Mouse (Mus musculus): ENCODE results near the gene Cyth1. TPM values are rescaled to one million over a fixed set of nuclear protein-coding genes. Genes with fewer than 3 reads are reported as not detected.

The Cyth1 gene
- polyA plus RNA-seq, 1 experiment from 2014 or later: 24.0 TPM

DNA sequence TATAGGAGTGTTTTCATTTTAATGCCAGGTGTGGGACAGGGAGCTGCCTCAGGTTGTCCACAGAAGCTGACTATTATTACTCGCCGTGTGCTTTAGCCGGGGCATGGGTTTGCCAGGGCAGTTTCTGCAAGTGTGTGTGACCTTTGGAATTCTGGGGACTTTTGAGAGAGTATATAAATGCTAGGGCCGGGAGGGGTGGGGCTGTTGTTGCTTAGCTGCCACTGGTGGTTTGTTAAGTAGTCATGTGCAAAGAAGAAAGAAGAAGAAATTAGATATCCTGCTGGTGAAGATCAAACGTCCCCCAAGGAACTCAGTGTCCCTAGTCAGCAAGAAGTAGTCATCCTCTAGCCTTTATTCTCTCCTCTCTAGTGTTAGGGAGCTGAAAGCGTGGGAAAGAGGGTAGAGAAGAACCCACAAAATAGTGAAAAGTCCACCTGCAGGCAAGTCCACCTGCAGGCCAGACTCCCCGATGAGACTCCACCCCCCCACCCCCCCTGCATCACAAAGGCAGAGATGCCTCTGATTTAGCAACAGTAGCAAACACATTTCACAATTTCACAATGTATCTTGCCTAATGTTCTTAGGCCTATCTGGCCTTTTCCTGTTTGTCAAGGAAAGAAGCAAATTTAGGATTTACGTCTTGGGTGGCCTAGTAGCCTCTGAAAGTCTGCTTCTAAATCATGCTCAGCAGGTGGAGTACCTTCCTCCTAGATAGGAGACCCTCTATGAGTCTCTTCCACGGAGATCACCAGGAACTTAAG lies 100.3 kb downstream of the Cyth1 start:
- no peaks in the 10 kb centered on the region for H3K9me3 ChIP-seq (replicated peaks; ENCODE audit: control insufficient read depth, low read length)
- 74% methylated on average over 9 of the region's 9 CpGs for WGBS
- H3K27me3 ChIP-seq (ENCODE audit: control insufficient read depth, insufficient read depth, low read length): no peaks in the 10 kb centered on the region
- no peak for ATAC-seq (replicated peaks; ENCODE audit: extremely low read depth, insufficient read depth, low FRiP score)
- no peak overlapping the region for H3K4me2 ChIP-seq (ENCODE audit: low read depth, low read length)
- H3K27ac ChIP-seq (ENCODE audit: low read length): peak overlapping the region; percentile 7; the same call in 1 of the 2 replicates
- H3K9ac ChIP-seq (ENCODE audit: low read length): no peak overlapping the region
- peaks cover 28% of the 10 kb centered on the region for H3K4me1 ChIP-seq (ENCODE audit: control insufficient read depth, insufficient read depth, low read length)
- H3K4me3 ChIP-seq (ENCODE audit: low read length): no peak overlapping the region
- H3K36me3 ChIP-seq (ENCODE audit: control insufficient read depth, insufficient read depth): no peaks in the 10 kb centered on the region

DNA sequence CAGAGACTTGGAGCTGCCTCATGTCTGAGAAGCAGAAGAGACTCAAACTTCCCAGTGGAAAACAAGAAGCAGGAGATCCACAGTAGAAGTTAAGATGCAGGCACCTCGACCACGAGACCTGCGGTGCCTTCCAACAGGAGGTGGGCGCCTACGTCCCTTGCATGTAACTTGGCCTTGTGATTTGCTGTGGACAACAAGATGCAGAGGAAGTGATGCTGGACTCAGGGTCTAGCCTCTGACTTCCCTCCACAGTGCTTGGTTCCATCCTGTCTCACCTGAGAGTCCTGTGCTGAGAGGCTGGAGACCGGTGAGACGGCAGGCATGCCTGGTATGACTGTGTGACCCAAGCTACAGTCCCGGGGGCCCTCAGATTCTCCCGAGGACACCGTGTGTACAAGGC lies 101.9 kb downstream of the Cyth1 start:
- peaks cover 29% of the 10 kb centered on the region for H3K4me1 ChIP-seq (ENCODE audit: control insufficient read depth, insufficient read depth, low read length)
- H3K9ac ChIP-seq (ENCODE audit: low read length): peak overlapping the region; percentile 39; the same call in 1 of the 2 replicates
- WGBS: 89% methylated on average over 10 of the region's 10 CpGs
- peak overlapping the region; percentile 41 for H3K4me2 ChIP-seq (ENCODE audit: low read depth, low read length)
- no peak overlapping the region for H3K4me3 ChIP-seq (ENCODE audit: low read length)
- H3K27ac ChIP-seq (ENCODE audit: low read length): peak overlapping the region; percentile 65
- H3K36me3 ChIP-seq (ENCODE audit: control insufficient read depth, insufficient read depth): no peaks in the 10 kb centered on the region
- no peaks in the 10 kb centered on the region for H3K9me3 ChIP-seq (replicated peaks; ENCODE audit: control insufficient read depth, low read length)
- no peaks in the 10 kb centered on the region for H3K27me3 ChIP-seq (ENCODE audit: control insufficient read depth, insufficient read depth, low read length)
- ATAC-seq (replicated peaks; ENCODE audit: extremely low read depth, insufficient read depth, low FRiP score): no peak

DNA sequence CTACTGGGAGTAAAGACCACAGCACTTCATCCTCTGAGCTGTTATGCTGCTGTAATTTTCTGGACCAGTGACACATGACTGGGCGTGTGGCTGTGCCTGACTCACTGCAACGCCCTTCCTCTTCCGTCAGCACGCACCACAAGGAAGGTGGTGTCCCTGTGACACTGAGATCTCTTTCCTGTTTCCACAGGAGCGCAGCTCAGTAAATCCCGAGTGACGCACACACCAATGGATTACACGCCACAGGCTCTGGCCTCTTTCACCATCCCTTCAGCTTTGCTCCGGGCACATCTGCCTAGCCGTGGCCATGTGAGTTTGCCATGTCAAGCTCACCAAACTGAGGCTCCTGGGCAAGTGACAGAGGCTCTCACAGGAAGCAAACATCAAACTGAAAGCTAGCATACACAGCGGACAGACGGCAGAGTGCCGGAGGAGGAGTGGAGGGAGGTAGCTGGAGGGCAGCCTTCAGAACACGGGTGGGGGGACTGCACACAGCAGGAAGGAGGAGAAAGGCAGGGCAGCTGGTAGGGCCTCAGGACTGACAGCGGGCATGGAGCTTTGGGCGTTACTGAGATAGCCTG lies 102.5 kb downstream of the Cyth1 start:
- peak overlapping the region; percentile 41 for H3K4me2 ChIP-seq (ENCODE audit: low read depth, low read length)
- H3K9ac ChIP-seq (ENCODE audit: low read length): peak overlapping the region; percentile 39

DNA sequence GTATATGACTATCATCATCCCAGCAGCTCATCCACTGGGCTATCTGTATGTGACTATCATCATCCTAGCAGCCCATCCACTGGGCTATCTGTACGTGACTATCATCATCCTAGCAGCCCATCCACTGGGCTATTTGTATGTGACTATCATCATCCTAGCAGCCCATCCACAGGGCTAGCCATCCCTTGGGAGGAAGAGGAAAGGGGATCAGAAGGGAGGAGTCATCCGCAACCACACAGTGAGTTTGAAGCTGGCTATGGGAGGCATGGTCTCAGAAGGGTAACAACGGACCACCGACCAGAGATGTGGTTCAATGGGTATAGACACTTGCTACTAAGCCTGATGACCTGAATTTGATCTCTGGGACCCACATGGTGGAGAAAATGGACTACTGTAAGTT lies 103.3 kb downstream of the Cyth1 start:
- ATAC-seq (replicated peaks; ENCODE audit: extremely low read depth, insufficient read depth, low FRiP score): no peak
- H3K9ac ChIP-seq (ENCODE audit: low read length): no peak overlapping the region
- WGBS: 92% methylated on average over 4 of the region's 4 CpGs
- H3K27ac ChIP-seq (ENCODE audit: low read length): no peak overlapping the region
- H3K9me3 ChIP-seq (replicated peaks; ENCODE audit: control insufficient read depth, low read length): no peaks in the 10 kb centered on the region
- H3K36me3 ChIP-seq (ENCODE audit: control insufficient read depth, insufficient read depth): no peaks in the 10 kb centered on the region
- peaks cover 16% of the 10 kb centered on the region for H3K4me1 ChIP-seq (ENCODE audit: control insufficient read depth, insufficient read depth, low read length)
- no peaks in the 10 kb centered on the region for H3K27me3 ChIP-seq (ENCODE audit: control insufficient read depth, insufficient read depth, low read length)
- no peak overlapping the region for H3K4me2 ChIP-seq (ENCODE audit: low read depth, low read length)
- no peak overlapping the region for H3K4me3 ChIP-seq (ENCODE audit: low read length)

More for the DNA sequence above, 102.5 kb downstream of the Cyth1 start:
- WGBS: 64% methylated on average over 16 of the region's 16 CpGs
- Histone ChIP-seq H3K4me1 (ENCODE audit: control insufficient read depth, insufficient read depth, low read length) (peaks cover 24% of the 10 kb centered on the region), H3K9me3 (replicated peaks; ENCODE audit: control insufficient read depth, low read length) (no peaks in the 10 kb centered on the region), H3K4me3 (ENCODE audit: low read length) (peak overlapping the region; percentile 11; the same call in 1 of the 2 replicates), H3K27ac (ENCODE audit: low read length) (peak overlapping the region; percentile 65), H3K36me3 (ENCODE audit: control insufficient read depth, insufficient read depth) (no peaks in the 10 kb centered on the region), H3K27me3 (ENCODE audit: control insufficient read depth, insufficient read depth, low read length) (no peaks in the 10 kb centered on the region)
- peak; percentile 37; the same call in 1 of the 2 replicates for ATAC-seq (replicated peaks; ENCODE audit: extremely low read depth, insufficient read depth, low FRiP score)

DNA sequence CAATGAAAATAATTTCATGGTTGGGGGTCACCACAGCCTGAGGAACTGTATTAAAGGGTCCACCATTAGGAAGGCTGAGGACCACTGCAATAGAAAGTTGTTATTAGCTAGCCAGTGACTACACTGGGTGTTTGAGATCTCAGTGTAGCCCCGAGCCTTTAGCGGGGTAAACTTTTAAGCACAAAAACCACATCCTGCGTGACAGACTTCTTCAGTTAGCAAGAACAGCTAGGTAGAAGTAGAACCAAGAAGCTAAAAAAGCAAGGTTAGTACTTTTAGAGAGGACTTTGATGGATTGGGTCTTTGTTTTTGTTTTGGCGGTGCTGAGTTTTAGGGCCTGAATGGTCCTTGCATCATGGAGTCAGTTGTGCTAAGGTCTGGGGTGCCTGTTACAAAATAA lies 104.7 kb downstream of the Cyth1 start:
- H3K9ac ChIP-seq (ENCODE audit: low read length): no peak overlapping the region
- ATAC-seq (replicated peaks; ENCODE audit: extremely low read depth, insufficient read depth, low FRiP score): no peak
- 96% methylated on average over 4 of the region's 4 CpGs for WGBS
- no peak overlapping the region for H3K27ac ChIP-seq (ENCODE audit: low read length)
- no peaks in the 10 kb centered on the region for H3K36me3 ChIP-seq (ENCODE audit: control insufficient read depth, insufficient read depth)
- H3K27me3 ChIP-seq (ENCODE audit: control insufficient read depth, insufficient read depth, low read length): no peaks in the 10 kb centered on the region
- H3K4me2 ChIP-seq (ENCODE audit: low read depth, low read length): no peak overlapping the region
- peaks cover 7% of the 10 kb centered on the region; the same call in 1 of the 2 replicates for H3K4me1 ChIP-seq (ENCODE audit: control insufficient read depth, insufficient read depth, low read length)
- peaks cover 3% of the 10 kb centered on the region; the same call in 1 of the 2 replicates for H3K9me3 ChIP-seq (replicated peaks; ENCODE audit: control insufficient read depth, low read length)
- no peak overlapping the region for H3K4me3 ChIP-seq (ENCODE audit: low read length)

DNA sequence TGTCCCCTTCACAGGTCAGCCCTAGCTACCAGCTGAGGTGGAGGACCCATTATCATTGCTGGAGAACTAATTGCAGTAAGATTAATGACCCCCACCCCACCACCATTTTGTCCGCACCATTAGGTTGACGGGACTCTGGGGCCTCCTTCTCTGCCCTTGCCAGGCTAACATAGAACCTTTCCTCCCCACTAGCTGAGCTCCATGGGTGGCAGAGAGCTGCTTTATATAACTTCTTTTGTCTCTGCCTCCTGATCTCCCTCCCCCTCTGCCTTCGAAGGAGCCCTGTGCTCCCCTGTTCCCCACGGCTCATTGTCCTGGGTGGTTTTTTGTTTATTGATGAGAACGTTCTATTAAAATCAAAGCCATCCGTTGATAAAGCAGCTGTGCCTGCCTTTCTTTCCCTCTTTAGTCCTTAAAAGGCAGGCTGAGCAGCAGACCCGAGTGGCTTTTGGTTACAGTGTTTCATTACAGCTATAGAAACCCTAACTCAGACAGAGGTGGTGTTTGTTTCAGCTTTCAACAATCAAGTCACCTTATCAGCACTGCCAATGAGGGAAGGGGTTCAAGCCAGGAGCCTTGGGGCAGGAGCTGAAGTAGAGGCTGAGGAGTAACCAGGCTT lies 105.7 kb downstream of the Cyth1 start:
- 28% methylated on average over 7 of the region's 7 CpGs for WGBS
- no peak overlapping the region for H3K27ac ChIP-seq (ENCODE audit: low read length)

DNA sequence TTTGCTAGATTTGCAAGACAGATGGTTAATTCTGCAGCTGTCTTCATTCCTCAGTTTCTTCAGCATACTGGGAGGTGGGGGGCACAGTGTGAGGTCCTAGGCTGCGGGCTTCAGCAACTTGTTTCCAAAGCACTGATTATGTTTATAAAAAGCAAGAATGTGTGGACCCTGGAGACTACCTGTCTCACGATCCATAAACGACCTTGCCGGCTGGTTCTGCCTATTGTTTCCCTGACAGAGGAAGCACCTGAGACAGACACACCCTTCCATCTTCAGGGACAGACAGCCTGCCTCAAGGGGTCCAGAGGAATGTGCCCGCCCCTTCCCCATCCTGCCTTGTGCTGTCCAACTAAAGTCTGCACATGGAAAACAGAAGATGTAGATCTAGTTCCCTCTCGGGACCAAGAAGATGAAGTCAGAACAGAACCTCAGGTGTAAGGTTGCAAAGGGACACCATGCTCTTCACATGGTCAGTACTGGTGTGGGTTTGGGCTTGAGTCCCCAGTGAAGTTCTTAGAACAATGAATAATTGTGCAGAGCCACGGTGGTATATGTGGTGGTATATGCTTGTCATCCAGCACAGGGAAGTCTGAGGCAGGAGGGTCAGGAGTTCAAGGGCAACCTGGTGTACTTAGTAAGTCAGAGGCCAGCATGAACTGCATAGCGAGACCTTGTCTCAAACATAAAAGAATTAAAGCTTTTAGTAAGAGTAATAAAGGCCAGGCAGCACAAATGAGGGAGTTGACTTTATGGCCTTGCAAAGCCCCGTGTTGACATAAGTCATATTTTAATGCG lies 107.4 kb downstream of the Cyth1 start:
- Histone ChIP-seq H3K4me2 (ENCODE audit: low read depth, low read length) (no peak overlapping the region), H3K27ac (ENCODE audit: low read length) (no peak overlapping the region), H3K27me3 (ENCODE audit: control insufficient read depth, insufficient read depth, low read length) (no peaks in the 10 kb centered on the region), H3K4me1 (ENCODE audit: control insufficient read depth, insufficient read depth, low read length) (peaks cover 7% of the 10 kb centered on the region; the same call in 1 of the 2 replicates), H3K9ac (ENCODE audit: low read length) (no peak overlapping the region), H3K9me3 (replicated peaks; ENCODE audit: control insufficient read depth, low read length) (peaks cover 5% of the 10 kb centered on the region; the same call in 1 of the 2 replicates), H3K4me3 (ENCODE audit: low read length) (no peak overlapping the region), H3K36me3 (ENCODE audit: control insufficient read depth, insufficient read depth) (no peaks in the 10 kb centered on the region)
- WGBS: 62% methylated on average over 10 of the region's 10 CpGs
- ATAC-seq (replicated peaks; ENCODE audit: extremely low read depth, insufficient read depth, low FRiP score): no peak

More for the DNA sequence above, 105.7 kb downstream of the Cyth1 start:
- H3K4me1 ChIP-seq (ENCODE audit: control insufficient read depth, insufficient read depth, low read length): peaks cover 7% of the 10 kb centered on the region; the same call in 1 of the 2 replicates
- no peak overlapping the region for H3K4me2 ChIP-seq (ENCODE audit: low read depth, low read length)
- no peak overlapping the region for H3K4me3 ChIP-seq (ENCODE audit: low read length)
- no peaks in the 10 kb centered on the region for H3K36me3 ChIP-seq (ENCODE audit: control insufficient read depth, insufficient read depth)
- peaks cover 5% of the 10 kb centered on the region; the same call in 1 of the 2 replicates for H3K9me3 ChIP-seq (replicated peaks; ENCODE audit: control insufficient read depth, low read length)
- H3K9ac ChIP-seq (ENCODE audit: low read length): no peak overlapping the region
- ATAC-seq (replicated peaks; ENCODE audit: extremely low read depth, insufficient read depth, low FRiP score): no peak
- no peaks in the 10 kb centered on the region for H3K27me3 ChIP-seq (ENCODE audit: control insufficient read depth, insufficient read depth, low read length)

DNA sequence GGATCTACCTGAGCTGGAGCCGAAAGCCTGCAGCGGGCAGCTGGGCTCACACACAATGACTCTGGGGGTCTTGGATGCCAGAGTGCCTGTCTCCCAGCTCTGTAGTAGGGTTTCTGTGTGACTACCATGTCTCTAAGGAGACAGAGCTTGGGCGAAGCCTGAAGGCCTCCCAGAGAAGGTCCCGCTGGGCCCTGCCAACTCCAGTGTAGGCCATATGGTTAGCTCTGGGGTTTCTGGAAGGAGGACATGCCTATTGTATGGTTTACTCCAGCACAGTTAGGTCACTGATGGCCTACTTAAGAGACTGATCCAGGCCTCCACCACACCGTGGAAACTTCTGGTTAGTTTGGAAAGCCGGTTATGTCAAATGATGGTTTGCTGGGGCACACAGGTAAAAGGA lies 110.0 kb downstream of the Cyth1 start:
- no peak overlapping the region for H3K4me2 ChIP-seq (ENCODE audit: low read depth, low read length)
- H3K36me3 ChIP-seq (ENCODE audit: control insufficient read depth, insufficient read depth): no peaks in the 10 kb centered on the region
- H3K27ac ChIP-seq (ENCODE audit: low read length): no peak overlapping the region
- no peak for ATAC-seq (replicated peaks; ENCODE audit: extremely low read depth, insufficient read depth, low FRiP score)
- 93% methylated on average over 6 of the region's 6 CpGs for WGBS
- no peaks in the 10 kb centered on the region for H3K27me3 ChIP-seq (ENCODE audit: control insufficient read depth, insufficient read depth, low read length)
- peaks cover 13% of the 10 kb centered on the region for H3K4me1 ChIP-seq (ENCODE audit: control insufficient read depth, insufficient read depth, low read length)
- peaks cover 5% of the 10 kb centered on the region; the same call in 1 of the 2 replicates for H3K9me3 ChIP-seq (replicated peaks; ENCODE audit: control insufficient read depth, low read length)
- no peak overlapping the region for H3K4me3 ChIP-seq (ENCODE audit: low read length)
- H3K9ac ChIP-seq (ENCODE audit: low read length): no peak overlapping the region

All from heart, embryonic 16.5 days (tissue).